Mouse (Mus musculus): ENCODE measurements around the gene Pcdh7. TPM values are rescaled to one million over a fixed set of nuclear protein-coding genes. Genes with fewer than 3 reads are reported as not detected.

Gene Pcdh7
- polyA plus RNA-seq, 1 experiment from 2014 or later: 6.3 TPM

DNA sequence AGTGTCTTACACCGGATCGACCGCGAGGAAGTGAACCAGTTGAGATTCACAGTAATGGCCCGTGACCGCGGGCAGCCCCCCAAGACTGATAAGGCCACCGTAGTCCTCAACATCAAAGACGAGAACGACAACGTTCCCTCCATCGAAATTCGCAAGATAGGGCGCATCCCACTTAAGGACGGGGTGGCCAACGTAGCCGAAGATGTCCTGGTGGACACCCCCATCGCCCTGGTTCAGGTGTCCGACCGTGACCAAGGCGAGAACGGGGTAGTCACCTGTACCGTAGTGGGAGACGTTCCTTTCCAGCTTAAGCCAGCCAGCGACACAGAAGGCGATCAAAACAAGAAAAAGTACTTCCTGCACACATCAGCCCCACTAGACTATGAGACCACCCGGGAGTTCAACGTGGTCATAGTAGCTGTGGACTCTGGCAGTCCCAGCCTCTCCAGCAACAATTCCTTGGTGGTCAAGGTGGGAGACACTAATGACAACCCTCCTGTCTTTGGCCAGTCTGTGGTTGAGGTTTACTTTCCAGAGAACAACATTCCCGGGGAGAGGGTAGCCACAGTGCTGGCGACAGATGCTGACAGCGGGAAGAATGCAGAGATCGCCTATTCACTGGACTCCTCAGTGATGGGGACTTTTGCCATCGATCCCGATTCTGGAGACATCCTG, 2.6 kb downstream of the Pcdh7 start:
- peak; percentile 12 for DNase-seq (ENCODE audit: low spot score)
- Histone ChIP-seq H3K4me3 (peak overlapping the region; percentile 69), H3K9me3 (no peaks in the 10 kb centered on the region), H3K36me3 (no peaks in the 10 kb centered on the region), H3K4me1 (replicated peaks) (peaks cover 26% of the 10 kb centered on the region), H3K27ac (no peak overlapping the region), H3K27me3 (ENCODE audit: insufficient read depth, poor library complexity, severe bottlenecking) (peaks cover 45% of the 10 kb centered on the region)
- WGBS: 5% methylated on average over 34 of the region's 34 CpGs

DNA sequence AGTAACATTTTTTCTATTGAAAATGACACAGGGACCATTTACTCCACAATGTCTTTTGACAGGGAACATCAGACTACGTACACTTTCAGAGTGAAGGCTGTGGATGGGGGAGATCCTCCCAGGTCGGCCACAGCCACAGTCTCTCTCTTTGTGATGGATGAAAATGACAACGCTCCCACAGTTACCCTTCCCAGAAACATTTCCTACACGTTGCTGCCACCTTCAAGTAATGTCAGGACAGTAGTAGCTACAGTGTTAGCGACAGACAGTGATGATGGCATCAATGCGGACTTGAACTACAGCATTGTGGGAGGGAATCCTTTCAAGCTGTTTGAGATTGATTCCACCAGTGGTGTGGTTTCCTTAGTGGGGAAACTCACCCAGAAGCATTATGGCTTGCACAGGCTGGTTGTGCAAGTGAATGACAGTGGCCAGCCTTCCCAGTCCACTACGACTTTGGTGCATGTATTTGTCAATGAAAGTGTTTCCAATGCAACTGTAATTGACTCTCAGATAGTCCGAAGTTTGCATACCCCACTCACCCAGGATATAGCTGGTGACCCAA, 3.5 kb downstream of the Pcdh7 start:
- H3K4me3 ChIP-seq: peak overlapping the region; percentile 69
- H3K27me3 ChIP-seq (ENCODE audit: insufficient read depth, poor library complexity, severe bottlenecking): peaks cover 45% of the 10 kb centered on the region
- no peak overlapping the region for H3K27ac ChIP-seq
- H3K4me1 ChIP-seq (replicated peaks): peaks cover 26% of the 10 kb centered on the region
- DNase-seq (ENCODE audit: low spot score): no peak
- H3K36me3 ChIP-seq: no peaks in the 10 kb centered on the region
- no peaks in the 10 kb centered on the region for H3K9me3 ChIP-seq
- 28% methylated on average over 8 of the region's 8 CpGs for WGBS

DNA sequence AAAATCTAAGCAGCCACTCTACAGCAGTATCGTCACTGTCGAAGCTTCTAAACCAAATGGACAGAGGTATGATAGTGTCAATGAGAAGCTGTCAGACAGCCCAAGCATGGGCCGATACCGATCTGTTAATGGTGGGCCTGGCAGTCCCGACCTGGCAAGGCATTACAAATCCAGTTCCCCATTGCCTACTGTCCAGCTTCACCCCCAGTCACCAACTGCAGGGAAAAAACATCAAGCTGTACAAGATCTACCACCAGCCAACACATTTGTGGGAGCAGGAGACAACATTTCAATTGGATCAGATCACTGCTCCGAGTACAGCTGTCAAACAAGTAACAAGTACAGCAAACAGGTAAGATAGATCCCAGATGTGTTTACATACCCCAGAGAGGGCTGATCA, 4.2 kb downstream of the Pcdh7 start:
- H3K9me3 ChIP-seq: no peaks in the 10 kb centered on the region
- H3K4me1 ChIP-seq (replicated peaks): peaks cover 26% of the 10 kb centered on the region
- peak overlapping the region; percentile 69 for H3K4me3 ChIP-seq
- H3K36me3 ChIP-seq: no peaks in the 10 kb centered on the region
- H3K27me3 ChIP-seq (ENCODE audit: insufficient read depth, poor library complexity, severe bottlenecking): peaks cover 45% of the 10 kb centered on the region
- DNase-seq (ENCODE audit: low spot score): peak; percentile 2
- WGBS: 40% methylated on average over 6 of the region's 6 CpGs
- no peak overlapping the region for H3K27ac ChIP-seq

DNA sequence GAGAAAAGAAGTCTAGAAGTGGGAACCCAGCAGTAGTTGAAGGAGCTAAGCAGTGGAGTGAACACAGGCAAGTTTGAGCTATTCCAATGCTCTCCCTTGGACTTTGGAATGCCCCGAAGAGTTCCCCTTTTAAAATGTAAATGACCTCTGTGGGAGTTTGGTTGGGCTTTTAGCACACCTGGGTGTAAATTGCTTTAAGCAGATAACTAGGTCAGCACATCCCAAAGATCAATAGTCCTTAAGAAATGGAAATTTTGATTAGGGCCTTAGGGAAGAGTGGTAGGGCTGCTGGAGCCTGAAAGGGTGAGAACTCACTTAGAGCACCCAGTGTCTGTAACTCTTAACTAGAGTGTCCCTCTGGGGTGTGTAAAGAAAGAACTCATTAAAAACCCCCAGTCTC, 15.7 kb downstream of the Pcdh7 start:
- Histone ChIP-seq H3K36me3 (no peaks in the 10 kb centered on the region), H3K4me1 (replicated peaks) (no peaks in the 10 kb centered on the region), H3K27ac (no peak overlapping the region), H3K4me3 (no peak overlapping the region), H3K27me3 (ENCODE audit: insufficient read depth, poor library complexity, severe bottlenecking) (no peaks in the 10 kb centered on the region), H3K9me3 (no peaks in the 10 kb centered on the region)
- WGBS: 28% methylated on average over 1 of the region's 1 CpGs
- DNase-seq (ENCODE audit: low spot score): no peak

DNA sequence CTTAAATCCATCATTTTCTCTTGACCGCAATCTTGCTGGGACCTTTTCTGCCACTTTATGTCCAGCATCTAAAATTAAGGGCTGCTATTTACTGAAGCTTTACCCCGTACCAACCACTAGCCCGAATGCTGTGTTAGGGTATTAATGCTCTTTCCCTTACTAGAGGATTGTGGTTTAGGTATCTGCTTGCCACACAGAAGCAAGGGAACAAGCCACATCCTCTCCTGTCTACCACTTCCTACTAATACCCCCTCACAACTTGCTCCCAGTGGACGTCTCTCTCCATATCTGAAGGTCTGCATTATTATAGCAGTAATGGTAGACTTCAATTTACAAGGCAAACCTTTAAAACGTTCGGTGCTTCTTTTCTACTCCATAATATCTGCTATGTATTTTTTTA, 18.0 kb downstream of the Pcdh7 start:
- Histone ChIP-seq H3K27ac (no peak overlapping the region), H3K4me1 (replicated peaks) (no peaks in the 10 kb centered on the region), H3K9me3 (no peaks in the 10 kb centered on the region), H3K4me3 (no peak overlapping the region), H3K36me3 (no peaks in the 10 kb centered on the region), H3K27me3 (ENCODE audit: insufficient read depth, poor library complexity, severe bottlenecking) (no peaks in the 10 kb centered on the region)
- WGBS: 85% methylated on average over 6 of the region's 6 CpGs
- DNase-seq (ENCODE audit: low spot score): no peak

DNA sequence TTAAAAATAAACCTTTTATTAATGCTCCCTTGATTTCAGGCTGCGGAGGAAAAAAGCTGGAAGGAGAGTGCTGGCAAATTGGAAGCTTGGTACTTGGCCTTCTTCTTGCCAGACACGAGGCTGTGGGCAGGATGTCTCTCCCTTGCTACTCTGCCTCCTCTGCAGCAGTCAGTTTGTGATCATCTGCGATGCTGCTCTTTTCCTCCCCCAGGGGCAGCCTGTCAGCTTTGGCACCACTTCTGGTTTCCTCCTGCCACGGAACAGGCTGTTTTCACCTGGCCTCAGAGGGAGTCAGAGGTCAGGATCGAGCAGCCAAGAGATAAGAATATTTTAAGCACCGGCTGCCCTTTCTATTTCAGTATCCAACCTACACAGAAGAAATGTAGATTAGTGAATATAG, 25.2 kb downstream of the Pcdh7 start:
- Histone ChIP-seq H3K4me3 (no peak overlapping the region), H3K27me3 (ENCODE audit: insufficient read depth, poor library complexity, severe bottlenecking) (no peaks in the 10 kb centered on the region), H3K27ac (no peak overlapping the region), H3K4me1 (replicated peaks) (no peaks in the 10 kb centered on the region), H3K9me3 (no peaks in the 10 kb centered on the region), H3K36me3 (no peaks in the 10 kb centered on the region)
- no peak for DNase-seq (ENCODE audit: low spot score)
- WGBS: 26% methylated on average over 6 of the region's 6 CpGs

DNA sequence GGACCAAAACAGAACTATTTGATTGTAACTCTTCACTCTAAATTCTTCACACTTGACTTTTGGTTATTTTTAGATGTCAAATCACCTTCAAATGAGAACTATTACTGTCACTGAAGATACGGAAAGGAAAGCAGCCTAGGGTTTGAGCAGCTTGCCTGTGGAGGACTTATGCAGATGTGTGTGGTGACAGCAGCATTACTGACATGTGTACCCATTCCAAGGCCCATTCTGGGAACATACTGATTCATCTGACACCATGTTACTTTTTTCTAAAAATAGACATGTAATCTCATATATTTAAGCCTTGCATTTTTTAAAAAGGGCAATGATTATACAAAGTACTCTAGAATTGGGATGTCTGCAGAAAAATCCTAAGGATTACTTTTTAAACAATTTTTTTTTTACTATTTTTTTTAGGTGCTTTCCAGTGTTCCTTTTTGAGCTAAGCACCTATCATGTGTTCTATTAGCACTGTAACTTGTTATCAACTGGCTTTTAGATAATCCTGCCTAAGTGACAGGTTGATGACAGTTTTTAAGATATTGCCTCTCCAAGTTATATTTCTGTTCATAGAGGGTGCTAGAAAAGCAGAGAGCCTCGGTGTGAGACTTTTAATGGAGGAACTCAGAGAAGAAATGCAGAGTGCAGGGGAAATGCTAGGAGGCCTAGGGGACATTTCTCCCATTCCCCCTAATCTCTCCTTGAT, 26.3 kb downstream of the Pcdh7 start:
- WGBS: 84% methylated on average over 2 of the region's 2 CpGs
- no peak overlapping the region for H3K4me3 ChIP-seq
- no peak for DNase-seq (ENCODE audit: low spot score)
- no peaks in the 10 kb centered on the region for H3K27me3 ChIP-seq (ENCODE audit: insufficient read depth, poor library complexity, severe bottlenecking)
- H3K27ac ChIP-seq: no peak overlapping the region
- H3K9me3 ChIP-seq: no peaks in the 10 kb centered on the region
- H3K36me3 ChIP-seq: no peaks in the 10 kb centered on the region
- no peaks in the 10 kb centered on the region for H3K4me1 ChIP-seq (replicated peaks)

DNA sequence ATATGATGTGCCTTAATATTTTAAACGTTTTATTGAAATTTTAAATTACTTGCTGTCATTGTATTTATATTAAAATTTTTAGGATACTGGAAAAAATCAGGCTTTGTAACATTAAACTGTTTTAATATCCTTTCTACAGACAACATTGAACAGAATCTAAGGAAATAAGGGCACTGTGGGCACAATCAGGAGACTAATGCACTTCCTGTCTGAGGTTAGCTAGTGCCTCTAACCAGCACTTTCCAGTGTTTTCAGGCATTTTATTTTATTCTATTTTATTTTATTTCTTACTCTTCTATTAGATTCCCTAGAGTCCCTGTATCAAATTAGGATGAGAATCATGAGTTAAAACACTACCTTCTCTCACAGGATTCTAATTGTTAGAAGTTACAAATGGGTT, 28.1 kb downstream of the Pcdh7 start:
- WGBS: 80% methylated on average over 1 of the region's 1 CpGs
- H3K27me3 ChIP-seq (ENCODE audit: insufficient read depth, poor library complexity, severe bottlenecking): no peaks in the 10 kb centered on the region
- H3K4me1 ChIP-seq (replicated peaks): no peaks in the 10 kb centered on the region
- H3K36me3 ChIP-seq: no peaks in the 10 kb centered on the region
- H3K9me3 ChIP-seq: no peaks in the 10 kb centered on the region
- H3K4me3 ChIP-seq: no peak overlapping the region
- DNase-seq (ENCODE audit: low spot score): no peak
- no peak overlapping the region for H3K27ac ChIP-seq

DNA sequence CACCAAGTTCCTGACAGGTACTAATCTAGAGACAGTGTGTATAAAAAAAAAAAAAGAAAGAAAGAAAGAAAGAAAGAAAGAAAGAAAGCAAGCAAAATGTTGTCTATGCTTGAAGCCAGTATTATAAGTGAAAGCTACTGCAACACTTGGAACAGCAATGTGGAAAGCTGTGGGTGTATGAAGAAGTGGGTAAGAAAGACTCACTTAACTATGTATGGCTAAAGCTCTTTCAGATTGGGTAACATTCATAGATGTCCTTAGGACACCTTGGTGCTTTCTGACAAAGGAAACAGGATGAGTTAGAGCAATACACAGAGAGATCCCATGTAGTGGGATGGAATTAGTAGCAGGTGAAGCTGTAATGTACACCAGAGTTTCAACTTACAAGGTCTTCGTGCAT, 32.6 kb downstream of the Pcdh7 start:
- Histone ChIP-seq H3K36me3 (no peaks in the 10 kb centered on the region), H3K9me3 (no peaks in the 10 kb centered on the region), H3K4me1 (replicated peaks) (no peaks in the 10 kb centered on the region), H3K27me3 (ENCODE audit: insufficient read depth, poor library complexity, severe bottlenecking) (no peaks in the 10 kb centered on the region), H3K27ac (no peak overlapping the region), H3K4me3 (no peak overlapping the region)
- no peak for DNase-seq (ENCODE audit: low spot score)
- 93% methylated on average over 1 of the region's 1 CpGs for WGBS

DNA sequence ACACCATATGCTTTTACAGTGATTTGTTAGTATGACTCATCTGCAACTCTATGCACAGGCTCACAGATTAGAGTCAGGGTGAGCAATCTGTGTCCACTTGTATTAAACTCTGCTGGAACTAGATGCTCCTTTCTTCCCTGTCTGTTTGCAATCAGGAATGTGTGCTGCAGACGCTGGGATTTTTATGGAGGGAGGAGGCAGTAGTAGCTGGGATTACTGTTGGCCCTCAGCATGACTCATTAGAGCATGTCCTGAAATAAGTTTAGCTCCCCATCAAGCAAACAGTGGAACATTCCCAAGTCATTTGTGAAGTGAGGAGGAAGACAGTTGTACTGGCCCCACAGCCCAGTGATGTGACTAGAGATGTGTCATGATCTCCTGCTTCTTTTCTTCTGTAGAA, 38.0 kb downstream of the Pcdh7 start:
- no peak for DNase-seq (ENCODE audit: low spot score)
- Histone ChIP-seq H3K36me3 (no peaks in the 10 kb centered on the region), H3K4me1 (replicated peaks) (peaks cover 11% of the 10 kb centered on the region), H3K9me3 (no peaks in the 10 kb centered on the region), H3K27me3 (ENCODE audit: insufficient read depth, poor library complexity, severe bottlenecking) (no peaks in the 10 kb centered on the region), H3K4me3 (no peak overlapping the region), H3K27ac (no peak overlapping the region)
- 30% methylated on average over 1 of the region's 1 CpGs for WGBS

DNA sequence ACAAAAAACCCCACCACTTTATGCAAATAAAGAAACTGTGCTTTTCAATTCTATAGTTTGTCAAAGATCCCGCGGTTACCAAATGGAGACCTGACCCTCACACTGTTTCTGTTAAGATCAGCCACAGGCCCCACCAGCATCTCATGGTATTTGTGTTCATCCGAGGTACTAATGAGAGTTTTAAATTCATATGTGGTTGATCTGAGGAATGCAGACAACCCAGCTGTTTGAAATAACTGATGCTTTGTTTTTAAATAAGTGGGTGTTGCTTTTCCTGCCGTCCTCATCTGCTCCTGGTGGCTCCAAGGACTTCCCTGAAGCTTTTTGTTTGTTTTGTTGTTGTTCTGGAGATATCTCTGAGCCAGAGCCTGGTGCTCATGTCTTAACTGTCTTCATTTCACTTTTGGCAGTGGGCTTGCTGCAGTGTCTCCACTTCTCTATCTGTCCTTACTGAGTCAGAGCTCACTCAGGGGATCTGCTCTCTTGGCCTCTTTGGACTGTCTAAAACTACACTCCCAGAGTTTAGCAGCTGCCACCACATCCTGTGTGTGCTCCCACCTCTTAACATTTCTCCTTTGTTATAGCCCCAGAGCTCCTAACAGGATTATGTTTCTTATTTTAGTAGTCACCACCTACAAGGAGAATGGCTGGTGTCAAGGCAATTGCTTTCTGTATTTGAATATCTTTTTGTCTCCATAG, 39.1 kb downstream of the Pcdh7 start:
- 48% methylated on average over 4 of the region's 4 CpGs for WGBS
- H3K27me3 ChIP-seq (ENCODE audit: insufficient read depth, poor library complexity, severe bottlenecking): no peaks in the 10 kb centered on the region
- no peak for DNase-seq (ENCODE audit: low spot score)
- no peaks in the 10 kb centered on the region for H3K36me3 ChIP-seq
- peak overlapping the region; percentile 71 for H3K27ac ChIP-seq
- no peaks in the 10 kb centered on the region for H3K9me3 ChIP-seq
- H3K4me3 ChIP-seq: no peak overlapping the region
- H3K4me1 ChIP-seq (replicated peaks): peaks cover 11% of the 10 kb centered on the region

DNA sequence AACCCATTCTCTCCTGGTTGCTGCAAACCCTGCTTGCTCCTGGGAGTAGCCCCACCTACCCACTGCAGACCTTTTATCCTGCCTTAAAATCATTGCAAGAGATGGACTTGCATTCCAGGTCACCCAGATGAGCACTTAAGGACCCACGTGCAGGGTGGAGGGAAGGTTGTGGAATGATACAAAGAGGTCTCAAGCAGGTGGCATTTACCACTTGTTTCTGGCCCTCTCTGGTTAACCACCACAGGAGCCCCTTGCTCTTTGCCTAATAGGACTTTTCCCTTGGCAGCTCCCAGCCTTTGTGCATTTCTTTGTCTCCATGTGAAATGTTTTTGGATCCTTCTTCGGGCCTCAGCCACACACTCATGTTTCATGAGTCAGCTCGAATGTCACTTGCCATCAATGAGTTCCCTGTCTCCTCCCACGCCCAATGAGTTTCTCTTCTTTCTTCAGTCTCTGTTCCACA, 39.7 kb downstream of the Pcdh7 start:
- Histone ChIP-seq H3K27ac (peak overlapping the region; percentile 71), H3K27me3 (ENCODE audit: insufficient read depth, poor library complexity, severe bottlenecking) (no peaks in the 10 kb centered on the region), H3K9me3 (no peaks in the 10 kb centered on the region), H3K4me3 (no peak overlapping the region), H3K36me3 (no peaks in the 10 kb centered on the region), H3K4me1 (replicated peaks) (peaks cover 11% of the 10 kb centered on the region)
- 37% methylated on average over 4 of the region's 4 CpGs for WGBS
- DNase-seq (ENCODE audit: low spot score): no peak

DNA sequence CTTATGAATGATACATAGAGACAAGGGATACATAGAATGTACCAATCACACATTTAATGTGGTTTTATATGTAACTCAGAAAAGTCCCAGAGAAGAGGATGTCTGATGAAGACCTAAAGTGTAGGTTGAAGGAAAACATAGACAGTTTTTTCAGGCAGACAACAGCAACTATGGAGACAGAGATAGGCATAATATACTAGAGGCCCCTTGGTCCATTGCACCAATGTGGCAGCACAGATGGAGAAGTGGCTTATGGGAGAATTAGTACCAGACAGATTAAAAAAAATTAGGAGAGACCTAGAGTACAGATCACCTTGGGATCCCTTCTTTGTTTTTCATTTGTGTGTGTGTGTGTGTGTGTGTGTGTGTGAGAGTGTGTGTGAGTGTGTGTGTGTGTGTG, 41.2 kb downstream of the Pcdh7 start:
- no peak for DNase-seq (ENCODE audit: low spot score)
- Histone ChIP-seq H3K9me3 (no peaks in the 10 kb centered on the region), H3K27ac (no peak overlapping the region), H3K4me3 (no peak overlapping the region), H3K36me3 (no peaks in the 10 kb centered on the region), H3K27me3 (ENCODE audit: insufficient read depth, poor library complexity, severe bottlenecking) (no peaks in the 10 kb centered on the region), H3K4me1 (replicated peaks) (peaks cover 11% of the 10 kb centered on the region)
